Mouse (Mus musculus) heart, postnatal 0 days (tissue): ENCODE measurements around the gene Elp5. TPM values are rescaled to one million over a fixed set of nuclear protein-coding genes. Genes with fewer than 3 reads are reported as not detected.

Source experiments
- ATAC-seq: fragments of 200-750 bp; cut with Nextera tagmentation; 2 replicates; pipeline ENCODE4 v1.8.0; 2017; ENCODE audit warnings: low read depth, moderate number of reproducible peaks, moderate library complexity; ENCODE audit not compliant: insufficient read depth
- DNase-seq: peaks from one replicate; pipeline ENCODE4 v3.0.0-alpha.2; 2016; ENCODE audit warnings: low spot score
- H3K27ac ChIP-seq: fragments of 300-500 bp; sonication (generic); 2 replicates; pipeline ENCODE4 v1.5.1; 2014; ENCODE audit warnings: low read depth, mild to moderate bottlenecking
- H3K27me3 ChIP-seq: fragments of 300-500 bp; sonication (generic); 2 replicates; pipeline ENCODE4 v1.6.1; 2014; ENCODE audit warnings: low read length, mixed read lengths; ENCODE audit not compliant: control insufficient read depth, insufficient read depth
- H3K36me3 ChIP-seq: fragments of 300-500 bp; sonication (generic); replicated peaks from 2 replicates; pipeline ENCODE4 v1.6.1; 2014; ENCODE audit warnings: low read length, mixed read lengths; ENCODE audit not compliant: control insufficient read depth, insufficient read depth
- H3K4me1 ChIP-seq: fragments of 300-500 bp; sonication (generic); 2 replicates; pipeline ENCODE4 v1.6.1; 2014; ENCODE audit warnings: antibody characterized with exemption; ENCODE audit not compliant: control insufficient read depth, insufficient read depth
- H3K4me2 ChIP-seq: fragments of 300-500 bp; sonication (generic); 2 replicates; pipeline ENCODE4 v1.6.1; 2014; ENCODE audit warnings: low read depth, mild to moderate bottlenecking, low read length, moderate library complexity
- H3K4me3 ChIP-seq: fragments of 300-500 bp; sonication (generic); 2 replicates; pipeline ENCODE4 v1.5.1; 2014; ENCODE audit warnings: low read depth, low read length
- H3K9ac ChIP-seq: fragments of 300-500 bp; sonication (generic); replicated peaks from 2 replicates; pipeline ENCODE4 v1.6.1; 2014; ENCODE audit warnings: low read depth, low read length, mixed read lengths
- H3K9me3 ChIP-seq: fragments of 300-500 bp; sonication (generic); replicated peaks from 2 replicates; pipeline ENCODE4 v1.6.1; 2016; ENCODE audit warnings: low read length; ENCODE audit not compliant: control insufficient read depth
- CTCF ChIP-seq: IDR thresholded peaks from 2 replicates; pipeline ENCODE4 v1.5.1; 2016; ENCODE audit warnings: antibody characterized with exemption, control low read depth, low read depth
- EP300 ChIP-seq: IDR thresholded peaks from 2 replicates; pipeline ENCODE4 v1.6.1; 2016; ENCODE audit warnings: antibody characterized with exemption, low read depth
- WGBS: fragments of 180-500 bp; shearing (Covaris S2); extraction: QIAGEN DNeasy Blood & Tissue Kit; methylation state at CpG from one replicate; pipeline ENCODE4 v1.1.7; 2014; 5-methylcytosine and 5-hydroxymethylcytosine counted together
- polyA plus RNA-seq: library from polyadenylated mRNA; unstranded; fragments of >200 nt; fragmentation: Nextera tagmentation; extraction: Ambion mirVana; gene quantifications from 2 replicates; pipeline ENCODE4 v1.2.1, GENCODE M21; 2015
- total RNA-seq: library from RNA; depleted of rRNA; stranded (reverse); fragments of >200 nt; gene quantifications from 2 replicates; pipeline ENCODE4 v1.2.3, GENCODE M21; 2014; ENCODE audit warnings: low replicate concordance

The Elp5 gene
- total and polyA plus RNA-seq, 2 experiments from 2014 or later = 96.1 to 108 TPM

DNA sequence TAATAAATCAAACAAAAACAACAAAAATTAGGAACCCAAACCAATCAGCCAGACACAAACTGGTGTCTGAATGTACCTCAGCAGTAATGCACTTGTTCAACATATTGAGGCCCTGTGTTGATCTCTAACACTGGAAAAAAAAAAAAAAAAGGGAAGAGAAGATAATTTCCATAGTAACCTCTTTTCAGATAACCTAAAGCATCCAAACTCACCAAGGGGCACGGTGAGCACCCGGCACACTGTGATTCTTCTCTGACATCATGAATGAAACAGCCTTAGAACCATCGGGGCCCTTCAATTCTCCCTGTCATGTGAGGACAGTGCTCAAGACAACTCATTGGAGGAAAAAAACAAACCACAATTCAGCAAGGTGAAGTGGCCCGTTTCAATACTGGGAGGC is 52.6 kb downstream of the Elp5 start:
- H3K4me3 ChIP-seq = no peak overlapping the region
- no peaks in the 10 kb centered on the region for H3K36me3 ChIP-seq
- TF ChIP-seq CTCF (no peak), EP300 (no peak)
- ATAC-seq = no peak
- no peak overlapping the region for H3K9ac ChIP-seq
- 38% methylated on average over 4 of the region's 4 CpGs for WGBS
- H3K27ac ChIP-seq = no peak overlapping the region
- H3K4me1 ChIP-seq = no peaks in the 10 kb centered on the region
- no peak overlapping the region for H3K4me2 ChIP-seq
- DNase-seq = no peak
- no peaks in the 10 kb centered on the region for H3K9me3 ChIP-seq
- peaks cover 2% of the 10 kb centered on the region; the same call in 1 of the 2 replicates for H3K27me3 ChIP-seq

GRCm38 (mm10) chr11:69927501-69927900 is 54.8 kb downstream of the Elp5 start:
- Histone ChIP-seq H3K4me1 (no peaks in the 10 kb centered on the region), H3K9me3 (no peaks in the 10 kb centered on the region), H3K27me3 (no peaks in the 10 kb centered on the region), H3K9ac (no peak overlapping the region), H3K4me3 (no peak overlapping the region), H3K4me2 (no peak overlapping the region), H3K36me3 (no peaks in the 10 kb centered on the region), H3K27ac (no peak overlapping the region)
- TF ChIP-seq CTCF (no peak), EP300 (no peak)
- 91% methylated on average over 2 of the region's 2 CpGs for WGBS
- no peak for ATAC-seq
- DNase-seq = no peak

DNA sequence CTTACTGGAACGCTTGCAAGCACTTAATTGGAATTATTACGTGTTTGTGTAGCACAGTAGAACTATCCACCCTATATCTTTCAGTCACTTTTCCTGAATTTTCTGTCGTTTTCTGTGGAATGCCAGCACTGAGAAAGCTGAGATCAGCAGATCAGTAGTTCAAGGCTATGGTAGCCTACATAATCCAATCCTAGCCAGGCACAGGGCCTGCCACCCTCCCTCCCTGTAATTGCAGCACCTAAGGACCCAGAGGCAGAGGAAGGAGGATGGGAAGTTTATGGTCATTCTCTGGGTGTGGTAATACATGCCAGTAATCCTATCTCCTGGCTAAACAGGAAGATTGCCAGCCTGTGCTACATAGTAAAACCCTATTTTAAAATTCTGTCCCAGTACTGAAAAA is 59.5 kb downstream of the Elp5 start:
- Histone ChIP-seq H3K4me3 (no peak overlapping the region), H3K27ac (peak overlapping the region; percentile 98), H3K4me2 (no peak overlapping the region), H3K4me1 (peaks cover 9% of the 10 kb centered on the region), H3K9me3 (no peaks in the 10 kb centered on the region), H3K9ac (no peak overlapping the region), H3K36me3 (peaks cover 13% of the 10 kb centered on the region), H3K27me3 (no peaks in the 10 kb centered on the region)
- DNase-seq (no peak), ATAC-seq (no peak)
- 57% methylated on average over 3 of the region's 3 CpGs for WGBS
- TF ChIP-seq EP300 = no peak
- no peak for TF ChIP-seq CTCF

- 2% methylated on average over 12 of the region's 12 CpGs for WGBS
- H3K9me3 ChIP-seq = no peaks in the 10 kb centered on the region
- H3K27ac ChIP-seq = peak overlapping the region; percentile 98
- no peak for ATAC-seq
- no peak for DNase-seq
- H3K4me3 ChIP-seq = peak overlapping the region; percentile 59
- H3K9ac ChIP-seq = peak overlapping the region; percentile 30
- TF ChIP-seq CTCF = no peak
- peak; percentile 28; the same call in 1 of the 2 replicates for TF ChIP-seq EP300
- no peaks in the 10 kb centered on the region for H3K27me3 ChIP-seq
- peak overlapping the region; percentile 58 for H3K4me2 ChIP-seq
- peaks cover 19% of the 10 kb centered on the region for H3K36me3 ChIP-seq
- H3K4me1 ChIP-seq = peaks cover 9% of the 10 kb centered on the region
Measured at GRCm38 (mm10) chr11:69922012-69922756, 60.1 kb downstream of the Elp5 start.

- H3K4me1 ChIP-seq = peaks cover 9% of the 10 kb centered on the region
- ATAC-seq = peak; percentile 94
- under 1% methylated on average over 78 of the region's 78 CpGs for WGBS
- TF ChIP-seq CTCF (peak; percentile 53), EP300 (0 out of 2 replicates have a peak, but pooled peaks have one; percentile 61)
- H3K4me3 ChIP-seq = peak within 1 kb of the TSS; percentile 87
- peak within 1 kb of the TSS; percentile 99 for H3K27ac ChIP-seq
- H3K36me3 ChIP-seq = peaks cover 28% of the 10 kb centered on the region
- no peaks in the 10 kb centered on the region for H3K27me3 ChIP-seq
- peak within 1 kb of the TSS; percentile 93 for H3K9ac ChIP-seq
- H3K9me3 ChIP-seq = no peaks in the 10 kb centered on the region
- peak within 1 kb of the TSS; percentile 99 for H3K4me2 ChIP-seq
- DNase-seq = peak; percentile 100
Measured at GRCm38 (mm10) chr11:69921114-69922011, 61.0 kb downstream of the Elp5 start, which contains the start of gene Eif5a. Gene Eif5a, minus strand, starts transcription at chr11:69921958.
